Mouse (Mus musculus): ENCODE measurements around the gene Gm49322. TPM values are rescaled to one million over a fixed set of nuclear protein-coding genes. Genes with fewer than 3 reads are reported as not detected.

Gene Gm49322
- total and polyA plus RNA-seq, 3 experiments = 0.34 to 0.62 (median 0.39) TPM

DNA sequence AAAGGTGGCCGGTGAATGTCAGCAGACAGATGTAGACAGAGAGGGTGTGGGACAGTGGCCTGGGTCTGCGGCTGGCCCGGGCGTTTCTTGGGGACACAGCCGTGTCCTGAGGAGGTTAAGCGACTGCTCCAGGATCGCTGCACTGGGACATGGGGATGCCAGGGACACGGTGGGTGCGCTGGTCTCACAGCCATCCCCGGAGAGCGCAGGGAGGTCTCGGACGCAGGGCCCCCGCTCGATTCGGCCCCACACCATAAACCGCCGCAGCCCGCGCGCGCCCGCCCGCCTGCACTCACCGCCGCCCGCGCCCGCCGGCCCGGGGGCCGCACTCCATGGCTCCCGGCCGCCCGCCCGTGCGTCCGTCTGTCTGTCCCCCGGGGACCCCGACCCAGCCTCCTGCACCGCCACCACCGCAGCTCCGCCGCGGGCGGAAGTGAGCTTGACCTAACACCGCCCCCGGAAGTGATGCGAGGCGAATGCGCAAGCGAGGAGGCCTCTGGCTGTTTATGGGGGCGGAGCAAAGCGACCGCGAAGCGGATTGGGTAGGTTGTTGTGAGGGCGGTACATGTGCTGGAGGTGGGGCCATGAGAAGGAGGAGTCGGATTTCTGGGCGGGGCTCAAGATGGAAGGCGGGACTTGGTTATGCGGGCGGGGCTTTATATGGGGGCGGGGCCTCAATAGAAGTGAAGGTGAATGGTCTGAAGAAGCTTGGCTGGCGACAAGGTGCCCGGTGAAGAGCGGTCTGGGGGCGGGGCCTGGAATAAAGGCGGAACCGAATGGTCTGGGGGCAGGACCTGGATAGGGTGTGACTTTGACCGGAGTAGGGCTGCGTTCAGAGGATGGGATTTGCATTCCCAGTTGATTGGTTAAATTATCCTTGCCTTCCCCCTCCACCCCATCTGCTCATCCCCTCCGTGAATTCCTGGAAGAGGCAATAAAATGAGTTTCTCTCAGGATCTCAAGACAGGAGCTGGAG lies 15.7 kb upstream of the Gm49322 start, which contains the start of gene Abhd17a:
TSS of gene Abhd17a (minus strand) at position 463 of the 976 bp plus-strand sequence.
- under 1% methylated on average over 73 of the region's 73 CpGs for WGBS
- Histone ChIP-seq H3K27me3 (ENCODE audit: control insufficient read depth, insufficient read depth, low read length) (no peaks in the 10 kb centered on the region), H3K4me3 (peak within 1 kb of the TSS; percentile 81), H3K4me1 (ENCODE audit: control insufficient read depth, insufficient read depth, low read length) (peaks cover 19% of the 10 kb centered on the region), H3K9ac (ENCODE audit: low read depth, low read length) (peak within 1 kb of the TSS; percentile 89), H3K79me2 (replicated peaks; ENCODE audit: control insufficient read depth, insufficient read depth, low read length) (peaks cover 5% of the 10 kb centered on the region; the same call in 1 of the 2 replicates), H3K27ac (peak within 1 kb of the TSS; percentile 84), H3K36me3 (ENCODE audit: control insufficient read depth, insufficient read depth, low read length) (no peaks in the 10 kb centered on the region)
- TF ChIP-seq POLR2A (IDR thresholded peaks at IDR 0.05; ENCODE audit: insufficient read depth, low read depth, low read length) = peak; percentile 87
- 0 out of 2 replicates have a peak, but pooled peaks have one; percentile 51 for TF ChIP-seq EP300 (IDR thresholded peaks at IDR 0.05; ENCODE audit: insufficient read depth, low read depth, low read length)
- no peak for TF ChIP-seq CTCF (IDR thresholded peaks at IDR 0.05)
- intact Hi-C loops (cut with DNase I) = no loop called here
- DNase-seq = peak; percentile 95

DNA sequence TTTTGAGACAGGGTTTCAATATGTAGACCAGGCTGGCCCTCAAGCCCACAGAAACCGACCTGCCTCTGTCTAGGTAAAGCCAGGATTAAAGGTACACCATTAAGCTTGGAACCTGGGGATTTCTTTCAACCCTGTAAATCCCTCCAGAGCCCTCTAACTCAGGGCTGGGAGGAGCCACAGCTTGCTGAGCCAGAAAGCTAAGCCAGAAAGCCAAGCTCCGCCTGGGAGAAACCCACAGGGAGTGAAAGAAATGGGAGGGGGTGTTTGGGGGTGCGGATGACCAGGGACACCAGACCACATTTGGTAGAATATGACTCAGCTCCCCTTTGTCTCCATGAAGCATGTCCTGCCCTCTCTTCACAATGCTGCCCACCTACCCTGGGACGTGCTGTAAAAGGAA lies 9.5 kb upstream of the Gm49322 start:
- no peaks in the 10 kb centered on the region for H3K27me3 ChIP-seq (ENCODE audit: control insufficient read depth, insufficient read depth, low read length)
- H3K27ac ChIP-seq = no peak overlapping the region
- H3K36me3 ChIP-seq (ENCODE audit: control insufficient read depth, insufficient read depth, low read length) = no peaks in the 10 kb centered on the region
- no peaks in the 10 kb centered on the region for H3K4me1 ChIP-seq (ENCODE audit: control insufficient read depth, insufficient read depth, low read length)
- H3K9ac ChIP-seq (ENCODE audit: low read depth, low read length) = no peak overlapping the region
- WGBS = 39% methylated on average over 4 of the region's 4 CpGs
- no peak overlapping the region for H3K4me3 ChIP-seq
- intact Hi-C loops (cut with DNase I) = no loop called here
- DNase-seq = no peak
- no peak for TF ChIP-seq CTCF (IDR thresholded peaks at IDR 0.05)
- no peak for TF ChIP-seq POLR2A (IDR thresholded peaks at IDR 0.05; ENCODE audit: insufficient read depth, low read depth, low read length)
- no peak for TF ChIP-seq EP300 (IDR thresholded peaks at IDR 0.05; ENCODE audit: insufficient read depth, low read depth, low read length)
- no peaks in the 10 kb centered on the region for H3K79me2 ChIP-seq (replicated peaks; ENCODE audit: control insufficient read depth, insufficient read depth, low read length)

DNA sequence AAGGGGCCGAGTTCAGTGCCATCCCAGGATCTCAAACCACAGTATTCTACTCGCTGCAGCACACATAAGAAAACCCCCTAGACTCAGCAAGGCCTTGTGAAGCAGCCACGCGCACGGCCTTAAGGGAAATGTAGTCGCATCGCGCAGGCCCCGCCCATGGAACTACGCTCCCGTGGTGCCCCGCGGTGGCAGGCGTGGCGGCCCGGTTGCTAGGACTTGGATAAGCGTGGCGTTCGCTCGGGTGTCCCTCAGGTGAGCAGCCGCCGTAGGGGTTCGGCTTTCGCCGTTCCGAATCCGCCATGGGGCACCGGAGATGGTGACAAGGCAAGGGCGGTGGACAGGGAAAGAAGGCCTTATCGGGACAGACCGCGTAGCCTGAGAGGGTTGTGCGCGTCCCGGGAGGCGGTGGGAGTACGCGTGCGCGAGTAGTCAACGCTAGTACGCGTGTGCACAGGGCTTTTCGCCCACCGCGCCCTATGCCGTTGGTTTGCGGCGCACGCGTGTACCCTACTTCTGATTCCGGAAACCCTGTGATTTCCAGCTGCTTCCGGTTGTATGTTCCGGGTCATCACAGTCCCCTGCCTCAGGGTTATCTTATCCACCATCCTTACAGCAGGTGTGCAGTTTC lies 3.0 kb upstream of the Gm49322 start, which contains the start of the genes Scamp4 and Adat3:
TSS of gene Scamp4 (plus strand) at position 175 of the 628 bp plus-strand sequence.
TSS of gene Adat3 (plus strand) at position 183 of the 628 bp plus-strand sequence.
- peak; percentile 97 for DNase-seq
- Histone ChIP-seq H3K36me3 (ENCODE audit: control insufficient read depth, insufficient read depth, low read length) (no peaks in the 10 kb centered on the region), H3K79me2 (replicated peaks; ENCODE audit: control insufficient read depth, insufficient read depth, low read length) (peaks cover 7% of the 10 kb centered on the region), H3K27ac (peak within 1 kb of the TSS; percentile 87), H3K27me3 (ENCODE audit: control insufficient read depth, insufficient read depth, low read length) (no peaks in the 10 kb centered on the region), H3K4me1 (ENCODE audit: control insufficient read depth, insufficient read depth, low read length) (peaks cover 6% of the 10 kb centered on the region), H3K4me3 (peak within 1 kb of the TSS; percentile 79), H3K9ac (ENCODE audit: low read depth, low read length) (peak within 1 kb of the TSS; percentile 73)
- TF ChIP-seq POLR2A (IDR thresholded peaks at IDR 0.05; ENCODE audit: insufficient read depth, low read depth, low read length) = peak; percentile 59
- TF ChIP-seq CTCF (IDR thresholded peaks at IDR 0.05) = no peak
- TF ChIP-seq EP300 (IDR thresholded peaks at IDR 0.05; ENCODE audit: insufficient read depth, low read depth, low read length) = peak; percentile 71; the same call in 1 of the 2 replicates
- intact Hi-C loops (cut with DNase I) = loop anchor here (2.0 kb wide), 1 partner anchor 24 kb away; no protein-coding TSS in a partner anchor
- under 1% methylated on average over 54 of the region's 54 CpGs for WGBS

DNA sequence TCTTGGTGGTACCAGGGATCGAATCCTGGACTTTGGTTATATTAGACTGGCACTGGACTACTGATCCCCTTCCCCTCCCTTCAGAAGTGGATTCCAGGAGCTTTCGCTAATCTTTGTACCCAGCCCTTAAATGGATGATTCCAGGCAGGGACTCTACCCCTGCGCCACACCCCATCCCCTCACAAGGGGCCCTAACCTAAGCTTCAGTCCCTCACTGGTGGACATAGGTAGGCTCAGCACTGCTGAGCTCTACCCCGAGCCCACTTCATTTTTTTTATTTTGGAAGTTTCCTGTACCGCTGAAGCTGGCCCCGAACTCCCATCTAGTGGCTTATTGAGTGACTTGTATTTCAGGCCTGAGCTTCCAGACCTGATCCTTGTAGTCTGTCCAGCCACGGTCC lies 2.5 kb upstream of the Gm49322 start:
- Histone ChIP-seq H3K4me3 (peak overlapping the region; percentile 79), H3K4me1 (ENCODE audit: control insufficient read depth, insufficient read depth, low read length) (peaks cover 6% of the 10 kb centered on the region), H3K79me2 (replicated peaks; ENCODE audit: control insufficient read depth, insufficient read depth, low read length) (peaks cover 7% of the 10 kb centered on the region), H3K27ac (peak overlapping the region; percentile 87), H3K36me3 (ENCODE audit: control insufficient read depth, insufficient read depth, low read length) (no peaks in the 10 kb centered on the region), H3K9ac (ENCODE audit: low read depth, low read length) (peak overlapping the region; percentile 73), H3K27me3 (ENCODE audit: control insufficient read depth, insufficient read depth, low read length) (no peaks in the 10 kb centered on the region)
- TF ChIP-seq EP300 (IDR thresholded peaks at IDR 0.05; ENCODE audit: insufficient read depth, low read depth, low read length) (no peak), CTCF (IDR thresholded peaks at IDR 0.05) (no peak), POLR2A (IDR thresholded peaks at IDR 0.05; ENCODE audit: insufficient read depth, low read depth, low read length) (no peak)
- 23% methylated on average over 7 of the region's 7 CpGs for WGBS
- no peak for DNase-seq
- intact Hi-C loops (cut with DNase I) = loop anchor here (2.0 kb wide), 1 partner anchor 25 kb away; no protein-coding TSS in a partner anchor

DNA sequence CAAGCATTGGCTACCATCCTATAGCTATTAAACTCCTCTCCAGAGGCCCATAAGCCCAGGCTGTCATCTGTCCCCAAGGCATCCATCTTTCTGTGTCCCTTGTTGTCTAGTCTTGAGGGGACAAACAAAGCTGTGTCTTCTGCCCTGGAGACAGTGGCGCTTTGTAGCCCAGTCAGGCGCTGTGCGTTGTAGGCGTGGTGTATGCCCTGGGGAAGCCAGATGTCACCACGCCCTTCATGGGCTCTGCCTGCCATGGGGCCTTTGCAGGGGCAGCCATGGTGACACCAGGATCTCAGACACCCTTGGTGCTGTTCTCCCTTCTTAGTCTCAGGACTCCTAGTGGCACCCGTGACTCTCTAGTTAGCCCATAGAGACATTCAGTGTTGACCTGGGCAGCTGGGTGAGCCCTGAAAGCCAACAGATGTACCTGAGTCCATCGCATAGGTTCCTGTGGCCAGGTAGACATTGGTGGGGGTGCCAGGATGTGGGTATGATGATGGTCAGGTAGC lies 1.8 kb upstream of the Gm49322 start:
- DNase-seq = peak in 1 of 2 experiments; percentile 21
- Histone ChIP-seq H3K79me2 (replicated peaks; ENCODE audit: control insufficient read depth, insufficient read depth, low read length) (peaks cover 7% of the 10 kb centered on the region), H3K27ac (peak overlapping the region; percentile 87), H3K27me3 (ENCODE audit: control insufficient read depth, insufficient read depth, low read length) (no peaks in the 10 kb centered on the region), H3K4me1 (ENCODE audit: control insufficient read depth, insufficient read depth, low read length) (peaks cover 6% of the 10 kb centered on the region), H3K9ac (ENCODE audit: low read depth, low read length) (no peak overlapping the region), H3K36me3 (ENCODE audit: control insufficient read depth, insufficient read depth, low read length) (no peaks in the 10 kb centered on the region), H3K4me3 (no peak overlapping the region)
- TF ChIP-seq EP300 (IDR thresholded peaks at IDR 0.05; ENCODE audit: insufficient read depth, low read depth, low read length) (no peak), CTCF (IDR thresholded peaks at IDR 0.05) (no peak), POLR2A (IDR thresholded peaks at IDR 0.05; ENCODE audit: insufficient read depth, low read depth, low read length) (no peak)
- WGBS = 85% methylated on average over 7 of the region's 7 CpGs
- intact Hi-C loops (cut with DNase I) = loop anchor here (2.0 kb wide), 1 partner anchor 17 kb away; no protein-coding TSS in a partner anchor
